Mouse (Mus musculus) stomach, embryonic 14.5 days (tissue): ENCODE measurements around the gene Olfr450. TPM values are rescaled to one million over a fixed set of nuclear protein-coding genes. Genes with fewer than 3 reads are reported as not detected.

Experiments
- polyA plus RNA-seq: library from polyadenylated mRNA; unstranded; fragments of >200 nt; fragmentation: Nextera tagmentation; extraction: Ambion mirVana; gene quantifications from 2 replicates; pipeline ENCODE4 v1.2.1, GENCODE M21; 2014

Gene Olfr450
- polyA plus RNA-seq, 1 experiment from 2014 or later, result not detected

Other genes with a start within 250 kb of the Olfr450 start
- not detected in 2 replicates for gene Tcaf3, start 214.2 kb upstream of the Olfr450 start, polyA plus RNA-seq
- gene Tcaf2, start 166.7 kb upstream of the Olfr450 start, polyA plus RNA-seq, result 7.1 and 8.5 TPM in 2 replicates
- gene Tcaf1, start 101.9 kb upstream of the Olfr450 start, polyA plus RNA-seq, result 101 and 104 TPM in 2 replicates
- not detected in 2 replicates for gene Olfr453, start 72.6 kb upstream of the Olfr450 start, polyA plus RNA-seq
- not detected in 2 replicates for gene Olfr38, start 55.5 kb upstream of the Olfr450 start, polyA plus RNA-seq
- not detected in 2 replicates for gene Olfr452, start 26.8 kb upstream of the Olfr450 start, polyA plus RNA-seq
- gene Olfr449, start 22.4 kb downstream of the Olfr450 start, polyA plus RNA-seq, result not detected in 2 replicates
- gene Olfr448, start 78.5 kb downstream of the Olfr450 start, polyA plus RNA-seq, result not detected in 2 replicates
- gene Olfr447, start 96.9 kb downstream of the Olfr450 start, polyA plus RNA-seq, result not detected in 2 replicates
- not detected in 2 replicates for gene Olfr446, start 109.4 kb downstream of the Olfr450 start, polyA plus RNA-seq
- not detected in 2 replicates for gene Olfr444, start 137.1 kb downstream of the Olfr450 start, polyA plus RNA-seq